Mouse (Mus musculus) adipocyte (in vitro differentiated cells): ENCODE measurements around the gene 5730522E02Rik.

Experiments
- DNase-seq: peaks from one replicate; pipeline ENCODE4 v3.0.0-alpha.2; 2016; ENCODE audit warnings: low spot score

The 5730522E02Rik gene

DNA sequence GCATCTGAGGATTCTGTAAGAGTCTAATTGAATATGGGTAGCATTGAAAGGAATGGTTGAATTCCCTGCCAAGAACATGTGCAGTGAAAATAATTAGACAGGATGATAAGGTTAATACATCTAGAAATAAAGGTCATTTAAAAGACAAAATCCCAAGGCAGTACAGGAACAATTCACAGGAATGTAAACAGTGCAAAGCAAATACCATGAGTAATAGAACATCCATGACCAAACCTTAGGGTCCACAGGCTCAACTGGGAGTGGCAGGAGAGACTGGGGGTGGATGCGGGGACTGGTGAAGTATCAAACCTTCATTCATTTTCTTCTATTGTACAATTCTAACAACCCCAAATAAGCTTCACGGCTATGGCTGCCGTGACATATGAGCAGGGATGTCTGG lies 536.4 kb downstream of the 5730522E02Rik start:
- DNase-seq = no peak

- no peak for DNase-seq
Measured at GRCm38 (mm10) chr11:25670018-25670417, 540.5 kb downstream of the 5730522E02Rik start.

- DNase-seq = no peak
Measured at GRCm38 (mm10) chr11:25664562-25665104, 545.9 kb downstream of the 5730522E02Rik start.

GRCm38 (mm10) chr11:25646282-25646681 lies 564.3 kb downstream of the 5730522E02Rik start:
- no peak for DNase-seq

DNA sequence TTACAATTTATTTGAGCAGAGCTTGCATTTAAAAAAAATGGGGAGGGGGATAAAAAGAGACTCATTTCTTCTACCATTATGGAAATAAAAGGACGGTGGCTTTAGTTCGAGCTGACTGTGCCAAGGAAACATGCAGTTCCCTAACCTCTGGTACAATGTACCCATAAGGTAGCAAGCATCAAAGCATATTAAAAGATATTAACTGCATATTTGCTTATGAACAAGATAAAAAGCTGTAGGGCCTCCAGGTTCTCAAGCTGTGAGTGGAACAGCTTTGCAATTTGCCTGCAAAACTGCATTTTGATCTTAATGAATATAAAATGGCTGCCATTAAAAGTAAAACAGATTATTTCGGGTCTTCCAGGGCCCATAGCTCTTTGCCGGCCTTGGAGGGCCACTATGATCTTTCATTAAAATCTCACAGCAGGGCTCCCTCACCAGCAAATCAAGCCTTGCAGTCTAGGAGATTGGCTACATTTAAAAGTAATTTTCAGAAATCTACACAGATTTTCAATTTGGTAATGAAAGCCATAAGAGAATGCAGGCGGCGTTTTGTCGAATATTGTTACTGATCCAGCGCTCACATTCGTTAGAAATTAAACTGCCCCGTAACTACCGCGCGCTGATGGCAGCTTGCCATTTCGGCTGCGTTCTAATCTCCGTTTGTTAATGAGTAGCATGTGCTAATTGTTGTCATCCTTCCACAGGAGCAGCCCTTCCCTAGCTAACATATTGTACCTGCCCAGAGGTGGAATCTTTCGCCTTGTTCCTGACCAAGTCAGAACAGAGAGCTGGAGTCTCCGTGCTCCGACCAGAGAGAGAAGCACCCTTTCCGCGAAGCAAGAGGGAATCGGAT lies 565.6 kb downstream of the 5730522E02Rik start:
- no peak for DNase-seq

DNA sequence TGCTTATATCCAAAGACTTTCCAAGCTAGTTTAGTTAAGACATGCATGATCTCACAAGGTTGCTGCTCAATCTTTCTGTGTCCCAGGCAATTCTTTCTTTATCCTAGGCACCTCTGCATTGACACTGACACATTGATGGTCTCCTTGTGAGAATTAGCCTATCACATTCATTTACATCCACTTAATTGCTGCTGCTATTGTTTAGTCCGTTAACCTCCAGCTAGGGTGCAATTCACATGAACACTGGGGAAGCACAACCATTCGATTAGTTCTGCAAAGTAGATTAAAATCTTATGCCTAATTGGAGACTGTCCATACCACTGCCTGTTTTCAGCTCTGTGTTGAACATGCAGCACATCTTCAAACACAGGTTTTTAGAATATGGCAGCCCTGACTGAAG lies 603.7 kb downstream of the 5730522E02Rik start:
- no peak for DNase-seq

DNA sequence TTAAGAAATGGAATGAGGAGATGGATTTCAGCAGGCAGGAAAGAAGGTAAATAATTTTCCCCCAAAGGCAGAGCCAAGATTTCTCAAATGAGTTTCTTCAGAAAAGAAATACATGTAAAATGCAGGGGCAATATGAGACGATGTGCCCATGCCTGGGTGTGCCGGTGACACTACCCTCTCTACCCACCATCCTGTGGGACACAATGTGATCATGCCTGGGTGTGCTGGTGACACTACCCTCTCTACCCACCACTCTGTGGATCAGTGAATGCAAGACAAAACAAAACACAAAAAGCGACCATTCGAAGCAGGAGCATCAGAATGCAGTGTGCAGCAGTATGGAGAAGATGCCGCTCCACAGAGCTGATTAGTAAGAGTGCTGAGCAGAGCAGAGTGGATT lies 610.5 kb downstream of the 5730522E02Rik start:
- DNase-seq = no peak

DNA sequence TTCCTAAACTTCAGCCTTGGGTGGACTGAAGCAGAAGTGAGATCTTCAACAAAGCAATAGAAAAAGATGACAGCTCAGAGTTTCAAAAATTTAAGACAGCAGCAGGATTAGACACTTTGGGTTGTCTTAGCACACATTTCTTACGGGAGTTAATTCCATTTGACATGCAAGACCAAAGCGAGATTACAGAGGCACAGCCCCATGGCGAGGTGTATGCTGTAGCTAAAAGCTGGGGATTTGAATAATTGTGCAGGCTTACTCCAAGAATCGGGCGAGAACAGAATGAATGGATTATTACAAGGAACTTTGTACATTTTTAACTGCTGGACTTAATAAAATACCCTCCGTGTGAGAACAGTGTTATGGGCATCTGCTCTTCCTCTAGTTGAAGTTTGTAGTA lies 615.3 kb downstream of the 5730522E02Rik start:
- DNase-seq = no peak

GRCm38 (mm10) chr11:25594780-25595179 lies 615.8 kb downstream of the 5730522E02Rik start:
- DNase-seq = no peak

DNA sequence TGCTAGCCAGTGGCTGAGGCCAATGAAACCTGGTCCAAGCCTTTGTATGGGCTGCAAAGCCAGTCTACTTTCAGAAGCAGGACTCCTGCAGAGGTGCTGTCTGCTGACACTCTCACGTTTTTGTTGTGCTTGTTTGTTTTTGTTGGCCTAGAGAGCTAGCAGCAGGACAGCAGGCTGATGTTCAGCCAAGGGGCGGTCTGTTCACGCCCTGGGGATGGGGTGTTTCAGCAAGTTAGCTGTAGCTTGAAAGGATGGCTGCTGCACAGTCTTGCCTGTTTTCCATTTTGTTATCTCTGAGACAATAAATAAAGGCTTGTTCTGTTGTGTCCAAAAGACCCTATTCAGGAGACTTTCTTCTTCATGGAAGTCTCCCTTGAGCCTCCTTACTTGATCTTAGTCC lies 618.3 kb downstream of the 5730522E02Rik start:
- no peak for DNase-seq

DNA sequence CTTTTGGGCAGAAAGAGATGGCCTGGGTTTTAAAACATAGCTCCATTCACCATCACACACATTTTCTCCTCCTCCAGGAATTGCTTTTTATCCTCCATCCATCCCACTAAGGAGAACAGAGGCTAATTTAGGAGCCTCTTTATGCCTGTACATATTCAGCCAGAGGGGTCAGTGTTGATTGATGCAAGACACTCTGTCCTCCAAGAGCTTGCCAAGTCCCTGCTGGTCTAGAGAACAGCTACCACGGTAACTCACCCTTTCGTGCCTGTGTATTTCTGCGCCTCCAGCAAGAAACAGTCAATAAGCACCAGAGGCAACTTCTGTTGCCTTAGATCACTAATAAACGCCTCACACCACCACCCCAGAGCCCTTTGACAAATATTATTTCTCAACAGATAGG lies 620.3 kb downstream of the 5730522E02Rik start:
- DNase-seq = no peak

GRCm38 (mm10) chr11:25589509-25589908 lies 621.1 kb downstream of the 5730522E02Rik start:
- DNase-seq = no peak

- DNase-seq = no peak
Measured at GRCm38 (mm10) chr11:25574129-25574465, 636.5 kb downstream of the 5730522E02Rik start.

GRCm38 (mm10) chr11:25573408-25574128 lies 637.0 kb downstream of the 5730522E02Rik start:
- no peak for DNase-seq

DNA sequence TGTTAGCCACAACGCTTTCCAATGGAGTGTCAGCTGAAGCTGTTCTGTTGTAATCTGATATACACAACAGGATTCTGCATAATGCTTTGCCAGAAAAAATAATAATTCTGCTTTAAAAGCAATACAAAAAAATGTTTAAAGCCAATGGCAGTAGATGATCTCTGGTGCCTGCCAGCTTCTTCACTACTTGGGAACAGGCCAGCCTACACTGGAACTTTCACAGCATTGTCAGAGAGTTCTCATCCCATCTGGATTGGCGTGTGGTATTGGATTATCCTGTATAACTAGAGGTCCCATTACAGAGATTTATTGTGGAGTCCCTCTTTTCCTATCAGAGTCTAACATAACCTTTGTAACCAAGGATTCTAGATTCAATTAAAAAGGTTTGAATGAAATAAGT lies 639.2 kb downstream of the 5730522E02Rik start:
- DNase-seq = no peak
